Mouse (Mus musculus) mouse embryonic stem cell (cell line): Measurements from ENCODE around the gene Ei24.

Experiments
- in situ Hi-C, 2 experiments: fragments of 300-500 bp; cut with MboI; formaldehyde crosslinking; loops; 1 replicate in 1 of 2; 3 replicates in 1 of 2; pipeline ENCODE4 v1.14.3; 2019 to 2020; ENCODE audit warnings: low sequenced_read_pairs in 2 of 2, low pct_unique_long_range_greater_than_20kb in 1 of 2, mixed read lengths in 1 of 2; ENCODE audit not compliant: unreplicated experiment in 1 of 2

Gene Ei24

DNA sequence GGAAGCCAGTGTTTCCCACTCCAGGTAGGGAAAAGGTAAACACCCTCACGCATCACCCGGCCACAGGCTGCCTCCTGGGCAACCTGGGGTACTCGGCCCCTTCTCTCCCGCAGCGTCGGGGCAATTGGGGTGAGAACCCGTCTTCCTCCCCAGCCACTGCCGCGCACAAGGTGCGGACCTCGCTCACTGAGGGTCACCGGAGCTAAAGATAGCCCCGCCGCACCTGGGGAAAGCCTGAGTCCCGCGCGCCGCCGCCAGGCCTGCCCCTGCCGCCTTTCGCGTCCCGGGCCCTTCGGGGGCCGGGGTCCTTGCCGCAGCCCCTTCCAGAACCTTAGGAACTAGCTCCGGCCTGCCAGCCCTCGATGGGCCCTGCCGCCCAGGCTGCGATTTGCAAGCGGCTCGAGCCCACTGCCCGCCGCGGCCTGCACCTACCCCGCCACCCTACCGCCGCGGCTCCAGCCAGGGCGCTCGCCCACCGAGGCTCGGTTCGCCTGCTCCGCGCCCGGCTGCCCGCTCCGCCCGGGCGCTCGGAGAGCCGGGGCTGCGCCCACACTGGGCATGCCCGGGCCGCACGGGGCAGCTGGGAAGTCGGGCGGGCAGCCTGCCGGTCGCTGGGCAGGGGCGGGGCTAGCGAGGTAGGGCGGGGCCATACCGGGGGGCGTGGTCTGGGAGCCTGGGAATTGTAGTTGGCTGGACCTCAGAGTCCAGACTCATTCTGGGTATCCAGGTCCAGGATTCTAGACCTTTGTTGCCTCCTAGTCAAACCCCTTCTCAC is at the start of gene Ei24:
TSS of gene Ei24 (minus strand) at position 613 of the 775 bp plus-strand sequence.
- in situ Hi-C loops: no loop called here

GRCm38 (mm10) chr9:36846346-36846745 is 49.2 kb upstream of the Ei24 start:
- in situ Hi-C loops: no loop called here

DNA sequence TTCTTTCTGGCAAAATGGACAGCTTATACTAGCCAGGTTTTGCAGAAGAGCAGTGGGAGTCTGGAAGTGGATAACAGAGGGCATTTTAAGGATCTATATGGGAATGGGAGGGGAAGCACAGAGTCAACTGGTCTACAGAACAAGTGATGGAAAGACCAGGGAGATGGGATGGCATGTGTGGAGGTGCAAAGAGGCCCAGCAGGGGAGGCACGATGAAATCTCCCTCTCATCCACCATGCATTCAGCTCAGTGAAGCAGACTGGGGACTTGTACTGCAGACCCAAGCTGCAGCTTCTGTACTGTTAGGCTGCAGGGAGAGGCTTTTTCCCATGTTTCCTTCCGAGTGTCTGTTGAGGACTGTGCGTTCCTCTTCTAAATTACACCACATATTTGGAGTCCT is 36.7 kb upstream of the Ei24 start:
- in situ Hi-C loops: no loop called here

DNA sequence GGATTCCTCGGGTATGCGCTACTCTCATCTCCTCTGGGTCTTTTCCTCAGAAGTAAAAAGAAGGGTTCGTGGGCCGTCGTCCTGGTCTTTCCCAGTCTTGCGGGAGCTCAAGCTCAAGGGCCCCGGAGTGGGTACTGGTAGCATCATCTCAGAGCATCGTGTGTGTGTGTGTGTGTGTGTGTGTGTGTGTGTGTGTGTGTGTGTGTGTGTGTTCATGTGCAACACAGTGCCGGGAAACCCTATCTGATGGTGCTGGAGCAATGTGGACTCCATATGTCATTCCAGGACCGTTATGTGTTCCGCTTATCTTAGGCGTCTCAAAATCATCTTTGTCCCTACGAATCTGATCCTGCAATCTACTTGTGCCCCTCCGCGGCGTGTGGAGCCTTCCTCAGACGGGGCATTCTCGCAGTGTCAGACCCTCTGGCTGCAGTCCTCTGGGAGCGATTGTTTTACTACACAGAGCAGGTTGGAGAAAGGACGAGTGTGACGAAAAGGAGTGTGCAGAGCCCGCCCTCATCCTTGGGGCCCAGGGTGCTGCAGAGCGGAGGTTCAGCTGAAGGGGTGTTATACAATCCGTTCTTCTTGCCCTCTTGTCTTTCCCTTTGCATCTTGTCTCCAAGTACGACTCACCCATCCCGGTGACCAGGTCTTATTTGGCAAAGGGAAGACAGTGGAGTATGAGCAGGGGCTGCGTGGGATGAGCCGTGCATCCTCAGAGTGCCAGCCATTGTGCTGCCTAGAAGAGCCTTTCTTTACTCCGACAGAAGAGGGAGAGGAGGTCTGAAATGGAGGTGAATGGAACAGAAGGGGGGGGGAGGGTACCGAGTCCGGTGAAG is 36.1 kb upstream of the Ei24 start:
- in situ Hi-C loops: no loop called here

DNA sequence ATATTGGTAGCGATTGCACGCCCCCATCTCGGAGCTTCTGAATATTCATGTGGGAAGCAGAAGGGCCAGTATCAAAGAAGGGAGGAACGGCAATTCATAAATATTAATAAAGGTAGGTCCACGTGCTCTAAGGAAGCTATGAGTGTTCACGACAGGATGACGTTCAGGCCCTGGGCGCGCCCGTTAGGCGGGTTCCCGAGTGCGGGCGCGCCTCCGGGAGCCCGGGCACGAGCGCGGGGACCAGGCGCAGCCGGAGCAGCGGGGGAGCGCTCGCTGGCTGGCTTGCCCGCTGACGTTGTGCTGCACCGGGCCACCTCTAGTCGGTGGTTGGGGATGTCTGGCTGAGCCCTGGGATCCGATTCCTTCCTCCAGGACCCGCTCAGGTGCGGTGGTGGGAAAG is 35.3 kb upstream of the Ei24 start:
- in situ Hi-C loops: no loop called here

DNA sequence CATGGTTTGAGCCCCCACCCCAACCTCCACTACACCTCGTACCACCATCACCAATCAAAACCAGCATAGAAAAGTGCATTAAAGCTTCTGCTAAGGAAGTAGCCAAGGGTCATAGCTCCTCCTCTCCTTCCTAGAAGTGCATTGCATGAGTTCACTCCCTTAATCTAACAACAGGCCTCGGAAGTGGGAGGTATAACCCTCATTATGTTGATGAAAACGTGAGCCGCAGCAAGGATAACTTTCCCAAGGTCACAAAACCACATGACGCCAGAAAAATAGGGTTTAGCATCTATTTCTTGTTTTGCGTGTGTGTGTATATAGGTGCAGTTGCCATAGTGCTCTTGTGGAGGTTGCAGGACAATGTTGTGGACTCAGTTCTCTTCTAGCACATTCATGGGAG is 34.2 kb upstream of the Ei24 start:
- in situ Hi-C loops: no loop called here

- in situ Hi-C loops: no loop called here
These were observed 29.6 kb upstream of the Ei24 start for GRCm38 (mm10) chr9:36826612-36827363.

DNA sequence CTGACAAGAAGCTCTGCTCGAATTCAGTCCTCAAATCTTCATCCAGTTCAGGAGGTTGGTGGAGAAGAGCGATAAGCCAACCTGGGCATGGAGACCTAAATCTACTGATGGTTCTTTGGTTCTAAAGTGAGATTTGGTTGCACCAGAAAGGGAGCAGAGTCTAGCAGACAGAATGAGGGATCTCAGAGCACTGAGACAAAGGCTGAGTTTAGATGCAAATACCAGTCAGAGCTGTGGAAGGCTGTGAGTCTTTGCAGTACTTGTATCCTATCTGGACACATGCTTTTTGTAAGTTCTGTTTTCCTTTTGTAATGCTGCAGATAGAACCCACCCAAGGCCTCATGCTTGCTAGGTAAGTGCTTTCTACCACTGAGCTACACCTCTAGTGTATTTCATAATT is 24.8 kb upstream of the Ei24 start:
- in situ Hi-C loops: no loop called here

DNA sequence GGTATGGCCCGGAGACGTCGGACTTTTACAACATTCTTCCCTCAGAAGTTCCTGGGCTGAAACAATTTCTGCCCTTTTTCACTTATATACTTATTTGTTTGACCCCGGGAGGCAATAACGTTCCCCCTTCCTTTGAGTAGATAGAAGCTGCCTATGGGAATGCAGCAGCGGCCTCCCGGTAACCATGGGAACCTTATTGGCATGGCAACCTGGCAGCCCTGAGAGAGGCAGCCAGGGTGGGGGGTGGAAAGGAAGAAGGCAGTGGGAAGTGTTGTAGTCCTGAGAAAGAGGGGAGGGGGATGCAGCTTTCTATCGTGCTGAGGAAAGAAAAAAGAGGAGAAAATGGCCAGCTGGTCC is 24.4 kb upstream of the Ei24 start, which contains the start of gene Fez1:
TSS of gene Fez1 (plus strand) at position 221 of the 357 bp plus-strand sequence.
- in situ Hi-C loops: no loop called here

- in situ Hi-C loops: no loop called here
These were observed 23.9 kb upstream of the Ei24 start for GRCm38 (mm10) chr9:36820969-36821643.

DNA sequence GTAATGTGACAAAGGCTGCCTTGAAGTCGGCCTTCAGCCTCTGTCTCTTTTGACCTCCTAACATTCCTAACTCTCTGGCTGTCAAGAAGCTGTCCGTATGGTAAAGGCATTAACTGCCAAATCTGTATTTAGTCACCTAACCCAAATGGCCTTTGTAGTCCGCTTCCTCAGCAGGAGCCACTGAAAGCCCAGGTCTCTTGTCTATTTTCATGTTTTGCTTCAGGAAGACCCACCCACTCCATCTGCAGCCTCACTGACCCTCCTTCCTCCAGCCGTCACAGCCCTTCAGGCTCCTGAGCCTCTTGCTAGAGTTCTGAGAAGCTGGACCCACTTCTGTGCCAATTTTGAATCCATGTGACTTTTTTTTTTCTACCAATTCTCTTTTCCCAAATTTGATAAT is 21.7 kb upstream of the Ei24 start:
- in situ Hi-C loops: no loop called here

- in situ Hi-C loops: no loop called here
These were observed 17.3 kb upstream of the Ei24 start for GRCm38 (mm10) chr9:36814486-36814885.

- in situ Hi-C loops: no loop called here
These were observed 11.1 kb upstream of the Ei24 start for GRCm38 (mm10) chr9:36808126-36808785.

DNA sequence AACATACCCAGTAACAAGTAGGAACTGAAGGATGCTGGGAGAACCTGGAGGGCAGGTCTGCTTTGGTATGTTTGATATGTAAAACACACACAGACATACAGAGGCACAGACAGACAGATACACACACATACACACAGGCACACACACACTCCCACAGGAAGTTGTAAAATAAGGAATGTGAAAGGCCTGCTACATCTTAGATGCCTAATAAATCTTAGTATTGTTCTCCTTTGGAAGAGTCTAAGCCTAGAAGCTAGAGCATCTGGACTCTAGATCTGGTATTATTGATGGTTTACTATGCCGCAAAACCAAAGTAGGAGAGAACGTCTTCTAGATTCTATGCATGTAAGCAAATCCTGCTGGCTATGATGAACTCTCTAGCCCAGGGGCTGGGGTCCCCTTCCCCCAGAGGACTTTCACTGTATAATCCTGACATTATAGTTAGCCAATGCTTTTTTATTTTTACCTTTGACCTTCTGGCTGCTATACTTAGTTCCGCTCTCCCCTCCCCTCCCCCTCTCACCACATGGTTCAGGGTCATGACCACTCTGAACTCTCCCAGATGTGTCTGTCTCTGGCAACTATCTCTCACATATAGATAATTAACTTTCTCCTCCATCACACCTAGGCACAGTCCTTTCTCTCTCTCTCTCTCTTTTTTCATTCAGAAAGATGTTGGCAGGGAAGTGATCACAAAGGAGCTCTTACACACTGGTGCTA is 8.2 kb upstream of the Ei24 start:
- in situ Hi-C loops: no loop called here

GRCm38 (mm10) chr9:36803926-36804325 is 6.7 kb upstream of the Ei24 start:
- in situ Hi-C loops: no loop called here

GRCm38 (mm10) chr9:36803386-36803785 is 6.2 kb upstream of the Ei24 start:
- in situ Hi-C loops: no loop called here

DNA sequence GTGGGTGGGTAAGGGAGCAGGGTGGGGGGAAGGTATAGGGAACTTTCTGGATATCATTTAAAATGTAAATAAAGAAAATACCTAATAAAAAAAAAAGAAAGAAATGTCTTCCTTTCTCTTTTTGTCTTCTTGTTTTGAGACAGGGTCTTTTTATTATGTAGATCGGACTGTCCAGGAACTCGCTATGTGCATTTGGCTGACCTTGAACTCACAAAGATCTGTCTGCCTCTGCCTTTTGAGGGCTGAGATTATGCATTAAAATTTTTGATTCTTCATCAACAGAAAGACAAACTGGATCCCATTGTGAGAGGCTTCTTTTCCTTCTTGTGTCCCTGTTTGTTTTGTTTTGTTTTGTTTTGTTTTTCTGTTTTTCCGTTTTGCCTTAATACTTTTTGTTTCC is 5.8 kb upstream of the Ei24 start:
- in situ Hi-C loops: no loop called here

GRCm38 (mm10) chr9:36801961-36802360 is 4.8 kb upstream of the Ei24 start:
- in situ Hi-C loops: no loop called here
